Mouse (Mus musculus) granulocyte monocyte progenitor cell, adult 5-6 weeks (primary cell): ENCODE results near the gene Slc22a5. TPM values are rescaled to one million over a fixed set of nuclear protein-coding genes. Genes with fewer than 3 reads are reported as not detected.
"Not testable (repeated sequence)": the region's sequence is repeated elsewhere in the genome, so short reads cannot be mapped to it uniquely, and the experiment has no call there.

Source experiments
- ATAC-seq: replicated peaks from 2 replicates; pipeline ENCODE4 v1.8.0; 2016; ENCODE audit warnings: mild to moderate bottlenecking, moderate TSS enrichment, inconsistent platforms; ENCODE audit not compliant: poor library complexity, severe bottlenecking
- total RNA-seq, 2 experiments: library from RNA; stranded (forward) in 1 of 2; stranded (reverse) in 1 of 2; fragments of 200-712, 200-1000 nt in 1 of 2; fragments of >200 nt in 1 of 2; fragmentation: Nextera tagmentation in 1 of 2; gene quantifications; 2 replicates each; pipeline ENCODE4 v1.2.3; 2014 to 2017

The Slc22a5 gene
- total RNA-seq, 2 experiments from 2014 or later = 10.3 to 13.3 TPM

DNA sequence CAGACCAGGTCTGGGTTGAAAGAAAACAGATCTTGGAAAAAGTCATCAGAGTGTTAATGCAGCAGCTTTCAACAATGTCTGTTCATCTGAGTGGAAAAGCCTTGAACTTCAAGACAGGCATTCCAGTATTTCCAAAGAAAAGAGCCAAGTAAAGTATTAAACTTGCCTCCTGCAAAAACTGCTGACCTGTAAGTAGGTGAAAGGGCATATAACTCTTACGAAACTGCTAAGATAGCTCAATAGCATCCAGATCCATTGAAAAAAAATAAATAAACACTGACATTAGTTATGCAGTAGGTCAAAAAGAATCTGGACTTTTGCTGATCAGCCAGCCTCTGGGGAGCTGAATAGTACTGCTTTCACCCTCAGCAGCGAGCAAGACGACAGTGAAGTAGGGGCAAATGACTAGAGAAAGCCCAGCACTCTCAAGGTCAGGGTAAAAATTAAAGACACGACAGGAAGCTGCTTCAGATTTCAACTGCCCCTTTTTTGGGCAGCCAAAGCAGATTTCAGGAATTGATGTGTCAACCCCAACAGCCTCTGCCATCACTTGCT, 2.3 kb downstream of the Slc22a5 start:
- ATAC-seq = no peak

DNA sequence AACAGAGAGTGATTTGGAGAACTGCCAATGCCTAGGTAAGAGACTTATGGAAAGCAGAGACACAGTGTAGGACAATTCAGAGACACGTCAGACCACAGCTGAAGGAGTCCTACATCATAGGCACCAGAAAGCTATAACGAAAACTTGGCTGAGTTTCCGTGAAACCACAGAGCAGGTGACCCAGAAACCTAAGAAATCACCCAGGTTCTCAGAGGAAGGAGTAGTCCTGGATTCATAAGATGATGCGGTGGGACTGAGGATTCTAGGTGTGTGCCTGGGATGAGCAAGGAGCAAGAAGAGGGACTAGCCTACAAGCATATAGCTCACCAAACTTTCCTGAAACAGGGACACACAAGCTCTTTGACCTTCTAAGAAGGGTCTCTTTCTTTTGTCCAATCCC, 3.2 kb downstream of the Slc22a5 start:
- ATAC-seq = no peak

DNA sequence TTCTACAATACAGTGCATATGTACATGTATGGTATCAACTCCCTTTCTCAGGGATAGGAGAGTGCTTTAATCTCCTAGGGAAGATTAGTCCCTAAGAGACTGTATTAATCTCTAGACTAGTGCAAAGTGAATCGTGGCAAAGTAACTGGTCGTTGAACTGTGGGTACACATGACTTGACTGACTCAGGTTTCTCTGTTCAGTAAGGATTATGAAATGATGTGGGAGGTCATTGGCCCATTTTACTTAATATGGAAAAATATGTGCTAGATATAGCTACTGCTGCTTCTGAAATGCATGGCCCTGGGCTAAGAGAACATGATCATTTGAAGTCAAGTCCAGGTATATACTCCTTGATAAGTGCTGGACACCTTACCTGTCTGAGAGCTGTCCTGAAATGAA, 8.2 kb downstream of the Slc22a5 start:
- ATAC-seq = no peak

DNA sequence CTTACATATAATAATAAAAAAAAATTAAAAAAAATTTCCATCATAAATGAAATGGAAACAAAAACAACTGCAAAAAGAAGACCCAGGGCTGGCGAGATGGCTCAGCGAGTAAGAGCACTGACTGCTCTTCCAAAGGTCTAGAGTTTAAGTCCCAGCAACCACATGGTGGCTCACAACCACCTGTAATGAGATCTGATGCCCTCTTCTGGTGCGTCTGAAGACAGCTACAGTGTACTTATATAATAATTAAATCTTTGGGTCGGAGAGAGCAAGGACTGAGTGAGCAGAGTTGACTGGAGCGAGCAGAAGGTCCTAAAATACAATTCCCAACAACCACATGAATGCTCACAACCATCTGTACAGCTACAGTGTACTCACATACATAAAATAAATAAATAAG, 13.4 kb downstream of the Slc22a5 start:
- not testable (repeated sequence) for ATAC-seq

DNA sequence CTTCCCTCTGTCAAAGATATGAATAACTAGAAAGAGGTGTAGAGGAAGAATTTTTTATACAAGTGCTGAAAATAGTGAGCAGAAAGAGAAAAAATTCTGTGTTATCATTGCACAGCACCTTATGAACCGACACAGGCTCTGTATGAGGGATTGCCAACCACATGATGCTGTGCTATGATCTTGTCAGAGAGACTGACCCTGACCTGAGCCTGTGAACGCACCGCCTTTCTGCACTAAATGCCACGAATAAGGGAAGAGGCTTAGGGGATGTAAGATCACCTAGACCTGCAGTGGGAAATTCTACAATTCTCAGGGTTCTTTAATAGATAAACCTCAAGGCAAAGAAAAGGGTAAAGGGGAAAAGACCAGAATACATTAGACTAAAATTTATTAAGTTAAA, 15.0 kb downstream of the Slc22a5 start:
- no peak for ATAC-seq

DNA sequence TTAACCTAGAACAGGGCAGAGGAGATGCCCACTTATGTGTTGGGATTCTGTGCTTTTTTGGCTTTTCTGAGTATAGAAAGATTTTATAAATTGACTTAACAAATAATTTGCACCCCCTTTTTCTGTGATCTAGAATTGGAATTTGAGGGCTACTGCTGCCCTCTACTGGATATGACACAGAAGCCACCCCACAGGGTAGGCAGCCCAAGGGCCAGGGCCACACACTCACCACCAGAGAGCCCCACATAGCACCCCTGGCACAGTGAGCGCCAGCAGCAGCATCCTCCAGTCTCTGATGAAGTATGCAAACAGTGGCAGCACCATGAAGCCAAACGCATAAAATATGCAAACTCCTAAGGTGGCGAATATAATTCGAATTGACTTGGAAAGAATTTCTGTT, 16.8 kb downstream of the Slc22a5 start:
- peak; percentile 71 for ATAC-seq

DNA sequence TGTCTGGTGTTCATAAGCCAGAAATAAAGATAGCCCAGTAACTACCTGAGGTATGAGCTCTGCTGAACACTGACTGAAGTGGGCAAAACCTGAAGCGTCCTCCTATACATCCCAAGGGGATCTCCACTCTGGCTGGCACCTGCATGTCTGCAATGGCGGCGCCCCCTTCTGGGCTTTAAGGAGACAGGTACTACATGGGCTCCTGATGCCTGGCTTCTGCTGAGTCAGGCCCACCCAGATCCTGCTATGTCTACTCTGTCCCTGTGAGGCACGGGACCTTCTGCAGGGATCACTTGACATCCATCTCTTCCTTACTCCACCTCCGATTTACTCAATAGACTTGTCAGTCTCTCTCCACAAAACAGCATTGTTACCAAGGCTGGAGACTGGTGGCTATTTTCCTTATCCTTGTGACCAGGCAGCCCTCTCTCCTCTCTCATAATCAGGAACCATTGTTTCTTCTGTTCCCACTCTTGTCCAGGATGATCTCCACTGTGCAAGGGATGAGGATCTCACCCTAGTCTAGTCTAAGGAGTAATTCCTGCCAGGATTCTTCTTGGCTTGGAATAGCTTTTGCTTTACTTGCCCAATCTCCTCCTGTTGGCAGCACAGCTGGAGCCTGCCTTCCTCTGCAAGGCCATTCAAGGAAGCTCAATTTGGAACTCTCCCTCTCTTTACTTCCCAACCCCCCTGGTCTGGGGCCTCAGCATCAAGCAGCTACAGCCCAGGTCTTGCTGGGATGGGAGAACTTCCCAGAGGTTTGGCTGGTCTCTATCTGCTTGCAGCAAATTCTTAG, 17.4 kb downstream of the Slc22a5 start:
- ATAC-seq = peak; percentile 30; the same call in 1 of the 2 replicates

DNA sequence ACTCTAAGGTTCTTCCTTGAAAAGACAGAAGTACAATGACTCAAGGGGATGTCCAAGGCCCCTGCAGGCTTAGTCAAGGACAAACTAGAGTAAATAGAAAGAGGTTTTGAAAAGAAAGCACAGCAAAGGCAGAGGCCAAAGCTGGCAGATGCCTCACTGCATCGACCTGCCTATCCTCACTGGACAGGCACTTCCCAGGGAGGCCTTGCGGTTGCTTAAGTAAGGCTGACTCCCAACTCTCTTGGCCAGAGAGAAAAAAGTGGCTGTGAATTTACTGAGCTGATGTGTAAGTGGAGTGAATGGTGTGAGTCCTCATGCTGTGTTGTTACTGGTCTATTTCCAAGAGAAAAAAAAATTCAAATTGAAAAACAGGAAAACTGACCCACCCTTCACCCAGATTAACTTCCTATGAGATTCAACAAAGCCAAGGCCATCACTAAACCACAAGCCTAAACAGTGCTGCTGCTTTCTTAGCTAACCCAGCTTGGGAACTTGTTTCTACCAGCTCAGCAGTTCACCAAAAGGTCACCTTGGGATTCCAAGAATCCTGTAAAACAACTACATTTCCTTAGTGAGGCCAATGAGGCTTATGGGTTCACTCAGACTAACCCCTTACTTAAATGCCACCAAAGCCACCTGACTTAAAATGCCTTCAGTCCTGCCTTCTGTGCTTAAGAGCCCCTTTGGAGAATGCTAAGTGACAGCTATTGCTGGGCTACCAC, 19.5 kb downstream of the Slc22a5 start:
- ATAC-seq = no peak

DNA sequence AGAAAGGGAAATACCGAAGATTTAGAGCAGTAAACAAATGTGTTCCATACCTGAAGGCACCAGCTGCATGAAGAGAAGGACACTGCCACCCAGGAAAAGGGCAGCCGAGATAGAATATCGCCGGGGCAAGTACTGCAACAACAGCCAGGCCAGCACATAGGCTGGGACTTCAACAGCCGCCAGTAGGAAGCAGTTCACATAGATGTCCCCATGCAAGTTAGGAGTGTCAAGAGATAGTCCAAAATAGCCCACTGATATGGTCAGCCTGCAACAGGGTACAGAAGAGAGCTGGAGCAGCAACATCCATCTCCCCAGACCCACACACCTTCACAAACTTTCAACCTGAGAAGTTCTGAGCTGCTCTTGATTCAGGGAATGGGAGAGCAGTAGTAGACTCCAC, 22.3 kb downstream of the Slc22a5 start:
- no peak for ATAC-seq

DNA sequence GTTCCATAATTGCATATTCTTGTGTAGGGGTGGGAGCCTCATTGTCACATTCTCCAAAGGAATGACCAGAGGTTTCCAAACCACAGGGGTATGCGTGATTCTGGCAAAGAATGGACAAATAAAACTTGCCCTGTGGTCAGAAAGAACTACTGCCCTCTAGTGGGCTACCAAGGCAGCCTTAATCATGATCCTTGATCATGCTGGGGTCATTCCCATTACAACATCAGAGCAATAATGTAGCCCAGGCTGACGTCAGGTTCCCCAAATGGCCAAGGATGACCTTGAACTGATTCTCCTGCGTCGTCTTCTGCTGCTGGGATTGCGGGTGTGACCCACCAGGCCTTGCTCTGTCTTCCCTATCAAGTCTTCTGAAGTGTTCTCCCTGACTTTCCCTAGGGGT, 23.1 kb downstream of the Slc22a5 start:
- ATAC-seq = peak; percentile 68

DNA sequence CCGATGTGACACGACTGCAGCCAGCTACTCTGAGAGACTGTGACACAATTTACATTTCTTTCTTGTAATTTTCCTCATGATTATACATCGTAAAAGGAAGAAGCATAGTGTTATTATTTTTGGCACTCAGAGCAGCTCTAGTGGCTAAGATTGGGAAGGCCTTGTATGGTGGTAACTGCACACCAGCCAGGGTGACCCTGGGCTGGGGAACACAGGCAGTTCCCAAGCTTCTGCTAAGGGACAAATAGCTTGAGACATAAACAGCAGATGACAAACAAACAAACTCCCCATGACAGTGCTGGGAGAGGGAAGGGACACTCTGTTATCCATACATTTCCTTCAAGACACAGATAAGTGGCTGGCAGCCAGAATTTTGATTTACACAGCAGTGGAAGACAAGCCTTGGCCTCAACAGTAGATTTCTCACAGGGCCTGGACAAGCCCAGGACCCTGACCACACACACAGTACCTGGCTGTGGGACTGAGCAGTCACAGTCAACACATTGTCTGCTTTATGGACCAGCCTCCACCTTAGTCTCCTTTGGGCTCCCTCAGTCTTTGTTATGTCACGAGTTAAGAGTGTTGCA, 26.6 kb downstream of the Slc22a5 start:
- ATAC-seq = not testable (repeated sequence)

DNA sequence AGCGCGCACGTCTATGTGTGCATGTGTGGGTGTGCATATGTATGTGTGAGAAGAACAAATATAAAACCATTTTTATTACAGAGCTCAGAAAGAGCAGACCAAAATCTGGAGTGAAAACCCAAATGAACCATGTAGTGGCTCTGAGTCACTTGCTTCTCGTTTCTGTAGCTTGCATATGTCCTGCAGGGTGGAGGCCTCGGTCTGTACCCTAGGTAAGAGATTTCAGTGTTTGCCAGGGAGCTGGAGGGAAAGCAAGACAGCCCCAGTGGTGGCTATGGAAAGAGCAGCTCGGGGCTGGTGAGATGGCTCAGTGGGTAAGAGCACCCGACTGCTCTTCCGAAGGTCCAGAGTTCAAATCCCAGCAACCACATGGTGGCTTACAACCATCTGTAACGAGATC, 30.5 kb downstream of the Slc22a5 start:
- not testable (repeated sequence) for ATAC-seq

DNA sequence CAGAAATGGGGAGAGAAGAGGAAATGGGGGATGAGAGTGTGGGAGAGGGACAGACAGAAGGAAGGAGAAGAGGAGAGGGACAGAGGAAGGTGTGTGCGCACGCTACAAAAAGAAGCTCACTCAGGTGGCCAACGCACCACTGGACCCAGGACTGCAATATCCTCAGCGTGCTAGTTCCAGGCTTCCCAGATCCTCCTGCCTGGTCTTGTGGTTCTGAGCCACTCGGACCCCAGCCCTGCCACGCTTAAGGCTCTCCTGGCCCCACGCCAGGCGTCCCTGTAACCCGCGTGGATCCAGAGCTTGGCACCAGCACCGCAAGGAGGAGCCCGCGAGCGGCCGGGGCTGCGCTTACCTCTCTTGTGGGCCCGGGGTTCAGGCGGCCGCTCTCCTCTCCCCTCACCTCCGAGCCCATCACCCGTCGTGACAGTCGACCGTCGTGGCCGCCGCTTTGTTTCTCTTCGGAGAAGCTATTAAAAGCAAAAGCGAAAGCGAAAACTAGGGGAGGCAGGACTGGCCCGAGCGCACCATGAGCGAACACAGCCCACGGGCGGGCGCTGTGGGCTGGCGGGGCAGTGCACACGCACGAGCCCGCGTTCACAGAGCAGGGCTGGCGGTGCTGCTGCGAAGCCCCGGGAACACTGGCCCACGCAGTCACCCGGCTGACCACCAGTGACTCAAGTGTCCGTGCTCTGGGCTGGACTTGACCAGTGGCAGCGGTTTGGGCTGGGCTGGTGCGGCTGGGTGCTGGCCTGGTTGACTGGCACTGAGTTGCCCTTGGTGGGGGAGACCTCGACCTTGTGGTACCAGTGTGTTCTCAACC, 32.5 kb downstream of the Slc22a5 start, which contains the start of gene Gm12216:
Gene Gm12216 (minus strand): TSS at position 496 of the 820 bp plus-strand sequence.
- peak; percentile 88 for ATAC-seq

DNA sequence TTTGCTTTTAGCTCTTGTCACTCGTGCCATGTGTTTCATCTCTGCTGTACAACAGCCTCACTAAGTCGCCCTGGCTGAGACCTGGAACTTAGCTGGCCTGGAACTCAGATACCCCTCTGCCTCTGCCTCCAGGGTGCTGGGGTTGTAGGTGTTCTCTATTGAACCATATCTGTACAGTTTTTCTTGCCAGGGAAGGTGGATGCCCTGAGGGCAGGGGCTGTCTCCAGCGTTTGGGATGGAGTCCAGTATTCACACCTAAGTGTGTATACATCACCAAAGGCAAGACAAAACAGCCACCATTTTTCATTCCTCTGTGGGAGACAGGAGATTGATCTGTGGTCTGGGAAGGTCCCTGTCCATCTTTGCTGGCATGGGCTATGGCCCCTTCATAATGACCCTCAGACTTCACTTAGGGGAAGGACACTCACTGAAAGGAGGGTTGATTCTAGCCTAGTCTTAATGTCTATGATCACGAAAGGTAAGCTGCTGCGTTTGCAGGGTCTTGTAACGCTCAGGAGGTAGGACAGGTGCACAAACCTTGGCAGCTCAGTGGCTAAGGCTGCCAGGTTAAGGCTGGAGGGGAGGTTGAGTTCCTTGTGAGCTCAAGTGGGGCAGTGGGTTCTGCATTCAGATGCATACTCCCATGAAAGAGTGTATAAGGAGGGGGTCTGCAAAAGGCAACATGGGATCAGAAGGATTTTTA, 33.3 kb downstream of the Slc22a5 start:
- no peak for ATAC-seq

DNA sequence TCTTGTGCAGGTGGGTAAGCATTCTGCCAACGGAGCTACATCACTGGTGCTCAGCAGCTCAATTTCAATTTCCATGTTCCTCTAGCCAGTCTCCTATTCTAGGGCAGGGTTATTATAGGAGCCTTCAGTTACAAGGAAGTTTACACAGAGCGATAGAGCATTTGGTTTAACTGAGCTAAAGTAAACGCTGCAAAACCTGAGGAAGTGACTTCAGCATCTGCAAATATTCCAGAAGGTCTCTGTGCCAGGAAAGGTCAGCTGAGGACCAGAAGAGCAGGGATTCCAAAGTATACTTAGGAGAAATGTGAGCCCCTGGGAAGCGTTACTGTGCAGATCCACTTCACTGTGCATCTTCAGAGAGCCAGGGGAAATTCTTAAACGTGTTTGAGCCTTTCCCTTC, 37.8 kb downstream of the Slc22a5 start:
- no peak for ATAC-seq

DNA sequence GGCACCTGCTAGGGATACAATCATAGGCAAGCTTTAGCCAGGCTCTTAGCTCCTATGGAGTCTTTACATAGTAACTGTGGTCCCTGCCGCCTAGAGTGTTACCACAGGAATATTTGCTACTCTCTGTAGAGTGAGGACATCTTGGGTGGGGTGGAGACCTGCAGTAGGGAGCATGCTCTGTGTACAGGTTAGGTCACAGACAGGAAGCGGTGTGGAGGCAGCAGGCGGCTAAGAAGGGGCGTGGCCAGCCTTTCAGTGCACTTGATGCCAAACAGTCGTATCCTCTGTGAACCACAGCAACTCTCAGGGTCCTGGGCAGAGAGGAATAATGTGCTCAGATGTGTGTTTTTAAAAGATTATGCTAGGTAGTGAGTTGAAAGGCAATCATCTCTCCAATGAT, 39.7 kb downstream of the Slc22a5 start:
- ATAC-seq = peak; percentile 94

DNA sequence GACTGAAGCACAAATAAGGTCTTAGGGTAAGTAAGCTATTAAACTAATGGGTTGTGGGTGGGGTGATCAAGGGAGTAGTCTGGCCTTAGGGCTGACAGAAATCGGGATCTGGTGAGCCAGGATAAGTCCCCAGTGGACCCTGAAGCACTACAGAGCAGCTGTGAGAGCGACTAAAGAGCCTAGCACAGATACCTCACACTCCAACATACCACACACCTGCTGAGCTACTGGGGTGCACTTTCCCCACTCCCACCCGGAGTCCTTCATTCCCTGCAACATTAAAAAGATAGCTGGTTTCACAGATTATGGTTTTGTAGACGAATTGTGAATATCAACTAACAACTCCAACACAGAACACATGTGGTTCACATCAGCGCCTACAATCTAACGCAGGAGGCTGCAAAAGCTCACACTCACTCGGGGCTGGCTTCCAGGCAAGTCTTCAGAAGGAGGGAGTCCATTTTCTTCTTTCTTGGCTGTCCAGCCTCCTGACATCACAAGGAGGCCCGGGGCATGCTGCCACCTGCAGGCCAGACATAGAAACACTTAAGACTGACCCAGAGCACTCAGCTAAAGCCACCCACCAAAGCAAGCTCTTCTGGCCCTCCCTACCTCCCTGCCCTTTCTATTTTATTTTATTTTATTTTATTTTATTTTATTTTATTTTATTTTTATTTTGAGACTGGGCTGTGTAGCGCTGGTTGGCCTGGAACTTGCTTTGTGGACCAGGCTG, 41.7 kb downstream of the Slc22a5 start:
- ATAC-seq = peak; percentile 82

DNA sequence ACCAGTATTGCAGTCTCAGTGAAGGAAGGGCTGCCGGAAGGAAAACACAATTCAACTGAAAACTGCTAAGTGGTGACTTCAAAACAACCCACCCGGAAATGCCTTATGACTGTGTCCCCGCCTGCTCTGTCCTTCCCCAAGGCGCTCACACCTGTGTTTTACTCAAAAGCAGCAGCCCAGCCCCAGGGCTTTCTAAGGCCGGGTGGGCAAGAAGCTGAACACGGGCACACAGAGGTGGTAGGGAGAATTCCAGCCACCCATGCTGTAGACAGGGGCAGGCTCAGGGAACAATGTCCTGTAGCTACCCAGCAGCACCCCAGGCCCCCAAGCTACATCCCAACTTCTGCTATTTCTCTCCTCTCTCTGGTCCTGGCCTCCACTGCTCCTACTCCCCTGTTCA, 45.8 kb downstream of the Slc22a5 start:
- peak; percentile 46 for ATAC-seq

DNA sequence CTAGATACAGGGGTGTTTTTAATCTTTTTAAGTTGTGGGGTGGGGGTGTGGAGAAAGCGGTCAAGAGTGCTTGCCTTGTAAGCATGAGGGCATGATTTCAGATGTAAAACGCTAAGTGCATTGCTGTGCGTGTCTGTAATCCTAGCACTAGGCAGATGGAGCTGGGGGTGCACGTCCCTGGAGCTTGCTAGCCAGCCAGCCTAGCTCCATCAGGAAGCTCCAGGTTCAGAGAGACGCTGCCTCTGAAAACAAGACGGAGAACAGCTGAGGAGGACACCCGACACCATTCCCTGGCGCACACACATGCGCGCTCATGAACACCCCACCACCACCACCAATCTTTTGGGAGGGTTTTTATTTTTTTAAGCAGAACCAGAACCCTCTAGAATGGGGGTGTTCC, 48.4 kb downstream of the Slc22a5 start:
- ATAC-seq = no peak
